Comparison of ENCODE assay signal across 13 mouse cellular contexts in genomic region chr14:118657673-118658327, GRCm38 (mm10). TPM values are rescaled to one million over a fixed set of nuclear protein-coding genes. Genes with fewer than 3 reads are reported as not detected.
DNase-seq lines count a peak whose midpoint lies in the region; ATAC-seq and TF ChIP-seq lines count a peak whose summit lies in the region.
"Had no signal": no experiment of that assay in that cellular context is flagged by ENCODE, and none has a peak within 500 bp of the region (broad histone marks: within the 10 kb centered on the region; RNA-seq: fewer than 3 reads in every experiment).

No protein-coding gene starts in this region.

- H3K27me3 ChIP-seq in Patski: no peaks in the 10 kb centered on the region
- H3K27me3 ChIP-seq: hindbrain, embryonic 15.5 days had no signal

- CTCF ChIA-PET in Patski (lab: Charles Lee): interaction anchor here (1.2 to 1.5 kb wide), 3 partner anchors 9 to 22 kb away, joined by 3 to 4 read pairs (median 4); no protein-coding TSS in a partner anchor

- peak; percentile 38 to 57 for DNase-seq in kidney, postnatal 4 days
- no peak for DNase-seq in kidney, postnatal 36 days
- DNase-seq in Patski (ENCODE audit: low read depth, low spot score): no peak
- peak; percentile 46 for DNase-seq in retina, embryonic 14.5 days (ENCODE audit: low spot score)
- DNase-seq in urinary bladder, postnatal 36 days (ENCODE audit: low spot score in 2 of 2): no peak
- DNase-seq in lung, postnatal 10 days: no peak
- no peak for DNase-seq in c-Kit-positive CD71-positive TER-119-positive erythroid progenitor cells, embryonic 14.5 days (ENCODE audit: low spot score)
- DNase-seq: cerebellum, postnatal 10 days; gastrocnemius, postnatal 14 days; spleen, adult 18-20 months had no signal

- TF ChIP-seq CTCF in Patski (IDR thresholded peaks at IDR 0.05): no peak

- peak; percentile 24 for ATAC-seq in Patski
- peak; percentile 27 to 44 for ATAC-seq in hematopoietic stem cell, adult 5-6 weeks (replicated peaks in 1 of 2; ENCODE audit: insufficient read depth in 1 of 2, low FRiP score in 2 of 2, low TSS enrichment in 1 of 2, low read depth in 1 of 2, poor library complexity in 2 of 2, severe bottlenecking in 2 of 2)
- ATAC-seq: midbrain, embryonic 16.5 days had no signal

- in situ Hi-C loops in Patski (cut with MboI; ENCODE audit: low pct_unique_long_range_greater_than_20kb): no loop called here

- POLR2A ChIA-PET in Patski (lab: Charles Lee): no interaction called here

RNA-seq across cellular contexts. Expression of gene Abcc4, which starts 48.2 kb away (rescaled TPM):
- polyA plus RNA-seq in Patski (2021): 52.8 TPM
- total RNA-seq in hematopoietic stem cell, adult 5-6 weeks (2017): 13.3 and 18.1 TPM in 2 replicates

Comparison
In these comparisons a context has a peak if more than half of its experiments do, and no peak if none do; other contexts are left out.
1. DNase-seq: peak in kidney, postnatal 4 days (2 of 2) and retina, embryonic 14.5 days (single experiment); none in kidney, postnatal 36 days (0 of 2), Patski (single experiment), urinary bladder, postnatal 36 days (0 of 2), lung, postnatal 10 days (single experiment) and c-Kit-positive CD71-positive TER-119-positive erythroid progenitor cells, embryonic 14.5 days (single experiment).